Mouse (Mus musculus): ENCODE measurements around the gene Cpvl. TPM values are rescaled to one million over a fixed set of nuclear protein-coding genes. Genes with fewer than 3 reads are reported as not detected.

Cpvl gene
- 0.18 and 0.34 TPM in 2 replicates for polyA plus RNA-seq (2015; fragmentation: Nextera tagmentation; extraction: Ambion mirVana)

- no peaks in the 10 kb centered on the region for H3K9me3 ChIP-seq (replicated peaks)
- peaks cover 27% of the 10 kb centered on the region for H3K27me3 ChIP-seq
- H3K4me3 ChIP-seq (replicated peaks), result no peak within 1 kb of the TSS
- 85% methylated on average over 5 of the region's 5 CpGs for WGBS
- no peak within 1 kb of the TSS for H3K4me2 ChIP-seq
- no peak for ATAC-seq (replicated peaks; ENCODE audit: low FRiP score)
- H3K36me3 ChIP-seq, result no peaks in the 10 kb centered on the region
- H3K9ac ChIP-seq, result no peak within 1 kb of the TSS
- H3K4me1 ChIP-seq, result peaks cover 15% of the 10 kb centered on the region; the same call in 1 of the 2 replicates
- no peak within 1 kb of the TSS for H3K27ac ChIP-seq
Measured at GRCm38 (mm10) chr6:53978571-53978970, at the start of gene Cpvl. Gene Cpvl (minus strand): TSS chr6:53978671.

GRCm38 (mm10) chr6:54023846-54024245, 45.4 kb upstream of the Cpvl start:
- H3K4me1 ChIP-seq, result peaks cover 14% of the 10 kb centered on the region
- no peak overlapping the region for H3K4me3 ChIP-seq (replicated peaks)

GRCm38 (mm10) chr6:54021123-54021789, 42.8 kb upstream of the Cpvl start:
- 56% methylated on average over 15 of the region's 15 CpGs for WGBS
- H3K4me3 ChIP-seq (replicated peaks), result no peak overlapping the region
- no peaks in the 10 kb centered on the region for H3K9me3 ChIP-seq (replicated peaks)
- peak overlapping the region; percentile 32 for H3K4me2 ChIP-seq
- no peaks in the 10 kb centered on the region for H3K36me3 ChIP-seq
- H3K9ac ChIP-seq, result no peak overlapping the region
- peak; percentile 81 for ATAC-seq (replicated peaks; ENCODE audit: low FRiP score)
- H3K27me3 ChIP-seq, result 0 out of 2 replicates have a peak, but pooled peaks cover 2% of the 10 kb centered on the region
- peak overlapping the region; percentile 74 for H3K27ac ChIP-seq
- peaks cover 20% of the 10 kb centered on the region for H3K4me1 ChIP-seq

More at GRCm38 (mm10) chr6:54023846-54024245, 45.4 kb upstream of the Cpvl start:
- no peak overlapping the region for H3K4me2 ChIP-seq
- H3K36me3 ChIP-seq, result no peaks in the 10 kb centered on the region
- H3K27ac ChIP-seq, result no peak overlapping the region
- 86% methylated on average over 5 of the region's 5 CpGs for WGBS
- H3K27me3 ChIP-seq, result 0 out of 2 replicates have a peak, but pooled peaks cover 2% of the 10 kb centered on the region
- ATAC-seq (replicated peaks; ENCODE audit: low FRiP score), result no peak
- H3K9me3 ChIP-seq (replicated peaks), result no peaks in the 10 kb centered on the region
- H3K9ac ChIP-seq, result no peak overlapping the region

- 71% methylated on average over 5 of the region's 5 CpGs for WGBS
- H3K36me3 ChIP-seq, result no peaks in the 10 kb centered on the region
- no peak for ATAC-seq (replicated peaks; ENCODE audit: low FRiP score)
Measured at GRCm38 (mm10) chr6:54018861-54019260, 40.4 kb upstream of the Cpvl start.

GRCm38 (mm10) chr6:54018038-54018437, 39.6 kb upstream of the Cpvl start:
- Histone ChIP-seq H3K27ac (no peak overlapping the region), H3K4me3 (replicated peaks) (no peak overlapping the region), H3K4me2 (no peak overlapping the region), H3K4me1 (peaks cover 20% of the 10 kb centered on the region), H3K9me3 (replicated peaks) (no peaks in the 10 kb centered on the region), H3K36me3 (no peaks in the 10 kb centered on the region), H3K27me3 (no peaks in the 10 kb centered on the region), H3K9ac (no peak overlapping the region)
- ATAC-seq (replicated peaks; ENCODE audit: low FRiP score), result no peak
- 14% methylated on average over 2 of the region's 2 CpGs for WGBS

More at GRCm38 (mm10) chr6:54018861-54019260, 40.4 kb upstream of the Cpvl start:
- Histone ChIP-seq H3K4me2 (no peak overlapping the region), H3K9ac (no peak overlapping the region), H3K27me3 (no peaks in the 10 kb centered on the region), H3K4me3 (replicated peaks) (no peak overlapping the region), H3K9me3 (replicated peaks) (no peaks in the 10 kb centered on the region), H3K27ac (no peak overlapping the region), H3K4me1 (peaks cover 20% of the 10 kb centered on the region)

- no peak for ATAC-seq (replicated peaks; ENCODE audit: low FRiP score)
- Histone ChIP-seq H3K9me3 (replicated peaks) (no peaks in the 10 kb centered on the region), H3K4me1 (no peaks in the 10 kb centered on the region), H3K27ac (no peak overlapping the region), H3K4me3 (replicated peaks) (no peak overlapping the region), H3K4me2 (no peak overlapping the region), H3K9ac (no peak overlapping the region), H3K27me3 (peaks cover 4% of the 10 kb centered on the region; the same call in 1 of the 2 replicates), H3K36me3 (no peaks in the 10 kb centered on the region)
- 90% methylated on average over 1 of the region's 1 CpGs for WGBS
Measured at GRCm38 (mm10) chr6:54012163-54012562, 33.7 kb upstream of the Cpvl start.

GRCm38 (mm10) chr6:54010362-54010761, 31.9 kb upstream of the Cpvl start:
- 45% methylated on average over 9 of the region's 9 CpGs for WGBS
- Histone ChIP-seq H3K4me3 (replicated peaks) (no peak overlapping the region), H3K36me3 (no peaks in the 10 kb centered on the region), H3K4me2 (no peak overlapping the region), H3K9ac (no peak overlapping the region), H3K27me3 (peaks cover 4% of the 10 kb centered on the region; the same call in 1 of the 2 replicates), H3K9me3 (replicated peaks) (no peaks in the 10 kb centered on the region), H3K27ac (no peak overlapping the region), H3K4me1 (no peaks in the 10 kb centered on the region)
- ATAC-seq (replicated peaks; ENCODE audit: low FRiP score), result no peak

GRCm38 (mm10) chr6:54009293-54009692, 30.8 kb upstream of the Cpvl start:
- ATAC-seq (replicated peaks; ENCODE audit: low FRiP score), result no peak
- Histone ChIP-seq H3K9me3 (replicated peaks) (no peaks in the 10 kb centered on the region), H3K36me3 (no peaks in the 10 kb centered on the region), H3K4me2 (no peak overlapping the region), H3K4me1 (no peaks in the 10 kb centered on the region), H3K4me3 (replicated peaks) (no peak overlapping the region), H3K27ac (no peak overlapping the region), H3K27me3 (peaks cover 4% of the 10 kb centered on the region; the same call in 1 of the 2 replicates), H3K9ac (no peak overlapping the region)
- WGBS, result 59% methylated on average over 4 of the region's 4 CpGs

GRCm38 (mm10) chr6:54008448-54009120, 30.1 kb upstream of the Cpvl start:
- Histone ChIP-seq H3K27ac (no peak overlapping the region), H3K27me3 (peaks cover 4% of the 10 kb centered on the region; the same call in 1 of the 2 replicates), H3K4me1 (no peaks in the 10 kb centered on the region), H3K9ac (no peak overlapping the region), H3K4me2 (no peak overlapping the region), H3K36me3 (no peaks in the 10 kb centered on the region), H3K4me3 (replicated peaks) (no peak overlapping the region), H3K9me3 (replicated peaks) (no peaks in the 10 kb centered on the region)
- 88% methylated on average over 16 of the region's 16 CpGs for WGBS
- ATAC-seq (replicated peaks; ENCODE audit: low FRiP score), result no peak

GRCm38 (mm10) chr6:54005302-54005701, 26.8 kb upstream of the Cpvl start:
- Histone ChIP-seq H3K9ac (no peak overlapping the region), H3K27ac (no peak overlapping the region), H3K4me3 (replicated peaks) (no peak overlapping the region), H3K4me2 (no peak overlapping the region), H3K27me3 (peaks cover 4% of the 10 kb centered on the region; the same call in 1 of the 2 replicates), H3K36me3 (no peaks in the 10 kb centered on the region), H3K4me1 (no peaks in the 10 kb centered on the region), H3K9me3 (replicated peaks) (no peaks in the 10 kb centered on the region)
- 76% methylated on average over 4 of the region's 4 CpGs for WGBS
- no peak for ATAC-seq (replicated peaks; ENCODE audit: low FRiP score)

- Histone ChIP-seq H3K27ac (no peak overlapping the region), H3K27me3 (0 out of 2 replicates have a peak, but pooled peaks cover 5% of the 10 kb centered on the region), H3K9me3 (replicated peaks) (0 out of 2 replicates have a peak, but pooled peaks cover 5% of the 10 kb centered on the region), H3K4me3 (replicated peaks) (no peak overlapping the region), H3K36me3 (no peaks in the 10 kb centered on the region), H3K9ac (no peak overlapping the region), H3K4me2 (no peak overlapping the region), H3K4me1 (peaks cover 7% of the 10 kb centered on the region)
- ATAC-seq (replicated peaks; ENCODE audit: low FRiP score), result no peak
- WGBS, result 90% methylated on average over 3 of the region's 3 CpGs
Measured at GRCm38 (mm10) chr6:53996226-53996955, 17.9 kb upstream of the Cpvl start.

GRCm38 (mm10) chr6:53995519-53995918, 17.0 kb upstream of the Cpvl start:
- no peak for ATAC-seq (replicated peaks; ENCODE audit: low FRiP score)
- no peak overlapping the region for H3K9ac ChIP-seq
- no peak overlapping the region for H3K27ac ChIP-seq
- no peak overlapping the region for H3K4me3 ChIP-seq (replicated peaks)
- no peaks in the 10 kb centered on the region for H3K36me3 ChIP-seq
- peaks cover 7% of the 10 kb centered on the region for H3K4me1 ChIP-seq
- H3K27me3 ChIP-seq, result 0 out of 2 replicates have a peak, but pooled peaks cover 5% of the 10 kb centered on the region
- WGBS, result 25% methylated on average over 4 of the region's 4 CpGs
- H3K4me2 ChIP-seq, result no peak overlapping the region
- H3K9me3 ChIP-seq (replicated peaks), result 0 out of 2 replicates have a peak, but pooled peaks cover 5% of the 10 kb centered on the region

Measured in kidney, embryonic 15.5 days (tissue).